Mouse (Mus musculus) bone marrow macrophage, adult 2 months (primary cell): ENCODE data around the gene Serinc2.

Source experiments
- CTCF ChIP-seq: IDR thresholded peaks from 2 replicates; pipeline ENCODE4 v1.5.1; 2012; ENCODE audit warnings: low read depth, mild to moderate bottlenecking, low read length, moderate library complexity
- POLR2A ChIP-seq: IDR thresholded peaks from 2 replicates; pipeline ENCODE4 v1.6.1; 2012; ENCODE audit warnings: mild to moderate bottlenecking, low read depth, low read length, borderline replicate concordance

DNA sequence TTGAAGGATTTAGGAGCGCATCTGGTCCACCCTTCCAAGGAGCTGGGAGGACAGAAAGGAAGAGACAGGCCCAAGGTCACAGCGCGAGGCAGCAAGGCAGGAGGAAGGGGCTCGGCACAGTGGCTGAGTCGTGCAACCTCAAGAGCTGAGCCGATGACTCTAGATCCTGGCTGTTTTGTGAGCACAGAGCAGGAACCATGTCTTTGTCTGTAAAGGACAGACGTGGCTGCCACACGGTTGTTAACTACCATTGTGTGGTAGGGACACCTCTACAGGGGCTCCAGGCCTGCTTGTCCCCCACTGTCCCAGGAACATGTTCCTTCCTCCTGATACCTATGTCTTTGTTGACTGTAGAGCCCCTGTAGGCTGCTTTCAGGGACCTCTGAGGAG lies 20.6 kb upstream of the Serinc2 start:
- no peak for TF ChIP-seq POLR2A
- TF ChIP-seq CTCF: no peak
